15 mouse cellular contexts compared by ENCODE assay signal in genomic region chr2:21059618-21060346, GRCm38 (mm10).
A peak's percentile ranks its signal among the peaks of the same experiment; 100 is the strongest.
DNase-seq lines count a peak whose midpoint lies in the region; ATAC-seq lines count a peak whose summit lies in the region.
"Had no signal": no experiment of that assay in that cellular context is flagged by ENCODE, and none has a peak within 500 bp of the region (broad histone marks: within the 10 kb centered on the region; RNA-seq: fewer than 3 reads in every experiment).

No protein-coding gene starts in this region.

- peaks cover 21% of the 10 kb centered on the region for H3K4me1 ChIP-seq in forebrain, embryonic 12.5 days
- H3K4me1 ChIP-seq in hindbrain, embryonic 14.5 days (replicated peaks; ENCODE audit: control insufficient read depth, insufficient read depth, low read length), result peaks cover 13% of the 10 kb centered on the region
- peaks cover 17% of the 10 kb centered on the region for H3K4me1 ChIP-seq in midbrain, embryonic 16.5 days (ENCODE audit: control insufficient read depth, insufficient read depth, low read length)
- H3K4me1 ChIP-seq: heart, embryonic 13.5 days; liver, embryonic 13.5 days had no signal

- no peaks in the 10 kb centered on the region for H3K36me3 ChIP-seq in forebrain, embryonic 12.5 days (replicated peaks)
- no peaks in the 10 kb centered on the region for H3K36me3 ChIP-seq in hindbrain, embryonic 14.5 days (replicated peaks; ENCODE audit: control insufficient read depth, insufficient read depth)
- no peaks in the 10 kb centered on the region for H3K36me3 ChIP-seq in midbrain, embryonic 16.5 days (ENCODE audit: control insufficient read depth, insufficient read depth, low read length)
- H3K36me3 ChIP-seq: heart, embryonic 13.5 days; liver, embryonic 13.5 days had no signal

- 3% methylated on average over 3 of the region's 3 CpGs for WGBS in forebrain, embryonic 12.5 days
- 7% methylated on average over 3 of the region's 3 CpGs for WGBS in hindbrain, embryonic 14.5 days
- WGBS in midbrain, embryonic 16.5 days, result 3% methylated on average over 3 of the region's 3 CpGs

- no peak overlapping the region for H3K9ac ChIP-seq in forebrain, embryonic 12.5 days
- 0 out of 2 replicates have a peak overlapping the region, but pooled peaks have one; percentile 3 for H3K9ac ChIP-seq in hindbrain, embryonic 14.5 days
- H3K9ac ChIP-seq in midbrain, embryonic 16.5 days (ENCODE audit: low read depth, low read length), result no peak overlapping the region
- H3K9ac ChIP-seq: heart, embryonic 13.5 days; liver, embryonic 13.5 days had no signal

- DNase-seq in embryo, embryonic 11 days, result peak; percentile 17
- no peak for DNase-seq in embryo, embryonic 10.5 days (ENCODE audit: low spot score)
- DNase-seq in hindbrain, embryonic 14.5 days (ENCODE audit: low spot score), result no peak
- no peak for DNase-seq in urinary bladder, postnatal 25 days (ENCODE audit: low spot score)
- DNase-seq in kidney, adult 8-10 months, result no peak
- DNase-seq: cerebellum, adult 18-20 months; gastrocnemius, postnatal 36 days; kidney, adult 9 months; layer of hippocampus, adult 9-11 months; liver, embryonic 13.5 days had no signal

- H3K27me3 ChIP-seq in forebrain, embryonic 12.5 days, result no peaks in the 10 kb centered on the region
- H3K27me3 ChIP-seq in hindbrain, embryonic 14.5 days (ENCODE audit: control insufficient read depth, insufficient read depth, low read length), result no peaks in the 10 kb centered on the region
- no peaks in the 10 kb centered on the region for H3K27me3 ChIP-seq in midbrain, embryonic 16.5 days (ENCODE audit: control insufficient read depth, insufficient read depth, low read depth, low read length)
- H3K27me3 ChIP-seq: heart, embryonic 13.5 days; liver, embryonic 13.5 days; Patski had no signal

- H3K27ac ChIP-seq in forebrain, embryonic 12.5 days, result peak overlapping the region; percentile 91
- peak overlapping the region; percentile 84 for H3K27ac ChIP-seq in hindbrain, embryonic 14.5 days
- H3K27ac ChIP-seq in midbrain, embryonic 16.5 days (ENCODE audit: low read length), result peak overlapping the region; percentile 82
- H3K27ac ChIP-seq: heart, embryonic 13.5 days; liver, embryonic 13.5 days had no signal

- no peak overlapping the region for H3K4me3 ChIP-seq in forebrain, embryonic 12.5 days (replicated peaks)
- H3K4me3 ChIP-seq in hindbrain, embryonic 14.5 days (replicated peaks; ENCODE audit: low read length), result no peak overlapping the region
- H3K4me3 ChIP-seq in midbrain, embryonic 16.5 days (ENCODE audit: low read depth, low read length), result no peak overlapping the region
- H3K4me3 ChIP-seq: heart, embryonic 13.5 days; liver, embryonic 13.5 days had no signal

- H3K4me2 ChIP-seq in forebrain, embryonic 12.5 days, result peak overlapping the region; percentile 25
- no peak overlapping the region; the same call in 1 of the 2 replicates for H3K4me2 ChIP-seq in hindbrain, embryonic 14.5 days (replicated peaks)
- H3K4me2 ChIP-seq in midbrain, embryonic 16.5 days (ENCODE audit: low read length), result peak overlapping the region; percentile 16; the same call in 1 of the 2 replicates
- H3K4me2 ChIP-seq: heart, embryonic 13.5 days; liver, embryonic 13.5 days had no signal

- ATAC-seq in forebrain, embryonic 12.5 days (ENCODE audit: low FRiP score), result peak; percentile 63
- peak; percentile 32; the same call in 1 of the 2 replicates for ATAC-seq in hindbrain, embryonic 14.5 days (ENCODE audit: low FRiP score)
- peak; percentile 56 for ATAC-seq in midbrain, embryonic 16.5 days
- no peak for ATAC-seq in erythroid progenitor cell, adult 5-6 weeks (replicated peaks; ENCODE audit: low FRiP score, poor library complexity, severe bottlenecking)
- ATAC-seq: Patski had no signal

- H3K9me3 ChIP-seq in forebrain, embryonic 12.5 days, result no peaks in the 10 kb centered on the region
- no peaks in the 10 kb centered on the region for H3K9me3 ChIP-seq in hindbrain, embryonic 14.5 days (ENCODE audit: control insufficient read depth, low read length)
- H3K9me3 ChIP-seq in midbrain, embryonic 16.5 days (replicated peaks; ENCODE audit: control insufficient read depth, low read length, poor library complexity, severe bottlenecking), result no peaks in the 10 kb centered on the region
- H3K9me3 ChIP-seq: heart, embryonic 13.5 days; liver, embryonic 13.5 days had no signal
